Mouse (Mus musculus) forebrain, embryonic 13.5 days (tissue): ENCODE measurements around the gene Sart3. TPM values are rescaled to one million over a fixed set of nuclear protein-coding genes. Genes with fewer than 3 reads are reported as not detected.

ENCODE experiments used
- ATAC-seq: fragments of 200-750 bp; cut with Nextera tagmentation; 2 replicates; pipeline ENCODE4 v1.8.0; 2017
- H3K27ac ChIP-seq: fragments of 300-500 bp; sonication (generic); 2 replicates; pipeline ENCODE4 v1.5.1; 2015; ENCODE audit warnings: inconsistent platforms, mild to moderate bottlenecking, moderate library complexity
- H3K27me3 ChIP-seq: fragments of 300-500 bp; sonication (generic); 2 replicates; pipeline ENCODE4 v1.6.1; 2015; ENCODE audit warnings: mild to moderate bottlenecking, inconsistent platforms
- H3K36me3 ChIP-seq: fragments of 300-500 bp; sonication (generic); 2 replicates; pipeline ENCODE4 v1.6.1; 2015; ENCODE audit warnings: mild to moderate bottlenecking, inconsistent platforms; ENCODE audit not compliant: poor library complexity, severe bottlenecking
- H3K4me1 ChIP-seq: fragments of 300-500 bp; sonication (generic); 2 replicates; pipeline ENCODE4 v1.6.1; 2015; ENCODE audit warnings: inconsistent platforms
- H3K4me2 ChIP-seq: fragments of 300-500 bp; sonication (generic); 2 replicates; pipeline ENCODE4 v1.6.1; 2015; ENCODE audit warnings: inconsistent platforms, mild to moderate bottlenecking, moderate library complexity
- H3K4me3 ChIP-seq: fragments of 300-500 bp; sonication (generic); 2 replicates; pipeline ENCODE4 v1.5.1; 2015; ENCODE audit warnings: mild to moderate bottlenecking, inconsistent platforms
- H3K9ac ChIP-seq: fragments of 300-500 bp; sonication (generic); 2 replicates; pipeline ENCODE4 v1.6.1; 2015; ENCODE audit warnings: mild to moderate bottlenecking, inconsistent platforms
- H3K9me3 ChIP-seq: fragments of 300-500 bp; sonication (generic); replicated peaks from 2 replicates; pipeline ENCODE4 v1.6.1; 2016; ENCODE audit warnings: inconsistent platforms
- WGBS: fragments of 180-500 bp; shearing (Covaris S2); methylation state at CpG from one replicate; pipeline ENCODE4 v1.1.7; 2015; 5-methylcytosine and 5-hydroxymethylcytosine counted together
- polyA plus RNA-seq: library from polyadenylated mRNA; unstranded; fragments of >200 nt; fragmentation: Nextera tagmentation; extraction: Ambion mirVana; gene quantifications from 2 replicates; pipeline ENCODE4 v1.2.1, GENCODE M21; 2015

The Sart3 gene
- polyA plus RNA-seq, 1 experiment from 2014 or later = 57.2 TPM

GRCm38 (mm10) chr5:113806414-113806813, 34.1 kb upstream of the Sart3 start:
- Histone ChIP-seq H3K4me2 (no peak overlapping the region), H3K4me1 (no peaks in the 10 kb centered on the region), H3K36me3 (no peaks in the 10 kb centered on the region), H3K27me3 (0 out of 2 replicates have a peak, but pooled peaks cover 3% of the 10 kb centered on the region), H3K9me3 (0 out of 2 replicates have a peak, but pooled peaks cover 2% of the 10 kb centered on the region), H3K27ac (no peak overlapping the region), H3K9ac (no peak overlapping the region), H3K4me3 (no peak overlapping the region)
- no peak for ATAC-seq
- 49% methylated on average over 10 of the region's 10 CpGs for WGBS

- no peaks in the 10 kb centered on the region for H3K36me3 ChIP-seq
- no peak overlapping the region for H3K4me2 ChIP-seq
- 90% methylated on average over 9 of the region's 9 CpGs for WGBS
- peaks cover 5% of the 10 kb centered on the region for H3K4me1 ChIP-seq
- H3K4me3 ChIP-seq = no peak overlapping the region
- H3K27ac ChIP-seq = no peak overlapping the region
- 0 out of 2 replicates have a peak, but pooled peaks cover 3% of the 10 kb centered on the region for H3K27me3 ChIP-seq
- H3K9me3 ChIP-seq = no peaks in the 10 kb centered on the region
- no peak overlapping the region for H3K9ac ChIP-seq
- ATAC-seq = no peak
Observed at GRCm38 (mm10) chr5:113805301-113805700, 33.0 kb upstream of the Sart3 start.

- H3K9me3 ChIP-seq = no peaks in the 10 kb centered on the region
- WGBS = 65% methylated on average over 7 of the region's 7 CpGs
- peaks cover 11% of the 10 kb centered on the region for H3K4me1 ChIP-seq
- H3K27me3 ChIP-seq = 0 out of 2 replicates have a peak, but pooled peaks cover 7% of the 10 kb centered on the region
- no peak overlapping the region for H3K4me3 ChIP-seq
- ATAC-seq = no peak
- no peaks in the 10 kb centered on the region for H3K36me3 ChIP-seq
- H3K27ac ChIP-seq = no peak overlapping the region
- H3K9ac ChIP-seq = no peak overlapping the region
- no peak overlapping the region for H3K4me2 ChIP-seq
Observed at GRCm38 (mm10) chr5:113804395-113804966, 32.2 kb upstream of the Sart3 start.

GRCm38 (mm10) chr5:113800280-113800679, 28.0 kb upstream of the Sart3 start, which contains the start of gene Tmem119:
Gene Tmem119 (minus strand): TSS chr5:113800516.
- WGBS = 2% methylated on average over 11 of the region's 11 CpGs
- H3K9ac ChIP-seq = no peak within 1 kb of the TSS
- H3K4me3 ChIP-seq = no peak within 1 kb of the TSS
- peaks cover 10% of the 10 kb centered on the region for H3K27me3 ChIP-seq
- H3K4me1 ChIP-seq = peaks cover 21% of the 10 kb centered on the region
- H3K36me3 ChIP-seq = no peaks in the 10 kb centered on the region
- no peak within 1 kb of the TSS; the same call in 1 of the 2 replicates for H3K27ac ChIP-seq
- no peaks in the 10 kb centered on the region for H3K9me3 ChIP-seq
- no peak within 1 kb of the TSS for H3K4me2 ChIP-seq
- ATAC-seq = peak; percentile 77

- Histone ChIP-seq H3K4me3 (no peak overlapping the region), H3K4me2 (no peak overlapping the region), H3K9me3 (no peaks in the 10 kb centered on the region), H3K27ac (no peak overlapping the region; the same call in 1 of the 2 replicates), H3K9ac (no peak overlapping the region), H3K4me1 (peaks cover 21% of the 10 kb centered on the region), H3K27me3 (peaks cover 10% of the 10 kb centered on the region), H3K36me3 (no peaks in the 10 kb centered on the region)
- WGBS = 58% methylated on average over 5 of the region's 5 CpGs
- ATAC-seq = no peak
Observed at GRCm38 (mm10) chr5:113799691-113800090, 27.4 kb upstream of the Sart3 start.

- 92% methylated on average over 9 of the region's 9 CpGs for WGBS
- Histone ChIP-seq H3K4me3 (no peak overlapping the region), H3K27me3 (peaks cover 10% of the 10 kb centered on the region), H3K9me3 (no peaks in the 10 kb centered on the region), H3K4me1 (peaks cover 21% of the 10 kb centered on the region), H3K4me2 (no peak overlapping the region), H3K36me3 (no peaks in the 10 kb centered on the region), H3K9ac (no peak overlapping the region), H3K27ac (no peak overlapping the region)
- ATAC-seq = no peak
Observed at GRCm38 (mm10) chr5:113798525-113798924, 26.2 kb upstream of the Sart3 start.

- Histone ChIP-seq H3K27me3 (peaks cover 10% of the 10 kb centered on the region), H3K36me3 (no peaks in the 10 kb centered on the region), H3K27ac (no peak overlapping the region), H3K4me1 (peaks cover 21% of the 10 kb centered on the region), H3K4me3 (no peak overlapping the region), H3K9ac (no peak overlapping the region), H3K4me2 (no peak overlapping the region), H3K9me3 (no peaks in the 10 kb centered on the region)
- 12% methylated on average over 19 of the region's 19 CpGs for WGBS
- ATAC-seq = no peak
Observed at GRCm38 (mm10) chr5:113797149-113797882, 25.0 kb upstream of the Sart3 start.

- Histone ChIP-seq H3K9me3 (no peaks in the 10 kb centered on the region), H3K27me3 (peaks cover 10% of the 10 kb centered on the region), H3K9ac (0 out of 2 replicates have a peak overlapping the region, but pooled peaks have one; percentile 12), H3K4me2 (no peak overlapping the region), H3K36me3 (no peaks in the 10 kb centered on the region), H3K4me1 (peaks cover 21% of the 10 kb centered on the region), H3K4me3 (no peak overlapping the region), H3K27ac (no peak overlapping the region)
- ATAC-seq = no peak
- WGBS = 6% methylated on average over 13 of the region's 13 CpGs
Observed at GRCm38 (mm10) chr5:113796401-113797148, 24.3 kb upstream of the Sart3 start.

- H3K27me3 ChIP-seq = no peaks in the 10 kb centered on the region
- no peak overlapping the region for H3K9ac ChIP-seq
- no peak for ATAC-seq
- no peak overlapping the region for H3K4me2 ChIP-seq
- 84% methylated on average over 16 of the region's 16 CpGs for WGBS
- H3K36me3 ChIP-seq = no peaks in the 10 kb centered on the region
- H3K4me3 ChIP-seq = no peak overlapping the region
- H3K27ac ChIP-seq = no peak overlapping the region
- no peaks in the 10 kb centered on the region for H3K9me3 ChIP-seq
- peaks cover 2% of the 10 kb centered on the region; the same call in 1 of the 2 replicates for H3K4me1 ChIP-seq
Observed at GRCm38 (mm10) chr5:113791197-113792095, 19.1 kb upstream of the Sart3 start.

GRCm38 (mm10) chr5:113790453-113791196, 18.3 kb upstream of the Sart3 start:
- H3K27me3 ChIP-seq = 0 out of 2 replicates have a peak, but pooled peaks cover 3% of the 10 kb centered on the region
- 87% methylated on average over 11 of the region's 11 CpGs for WGBS
- no peaks in the 10 kb centered on the region for H3K36me3 ChIP-seq
- no peaks in the 10 kb centered on the region for H3K9me3 ChIP-seq
- no peak overlapping the region for H3K4me3 ChIP-seq
- no peak for ATAC-seq
- H3K27ac ChIP-seq = no peak overlapping the region
- H3K4me1 ChIP-seq = no peaks in the 10 kb centered on the region
- H3K9ac ChIP-seq = no peak overlapping the region
- H3K4me2 ChIP-seq = no peak overlapping the region
